Mouse (Mus musculus): Measurements from ENCODE around the gene Eea1.

Eea1 gene

GRCm38 (mm10) chr10:95949410-95949809 lies 9.0 kb downstream of the Eea1 start:
- no peak for DNase-seq (ENCODE audit: low spot score)

DNA sequence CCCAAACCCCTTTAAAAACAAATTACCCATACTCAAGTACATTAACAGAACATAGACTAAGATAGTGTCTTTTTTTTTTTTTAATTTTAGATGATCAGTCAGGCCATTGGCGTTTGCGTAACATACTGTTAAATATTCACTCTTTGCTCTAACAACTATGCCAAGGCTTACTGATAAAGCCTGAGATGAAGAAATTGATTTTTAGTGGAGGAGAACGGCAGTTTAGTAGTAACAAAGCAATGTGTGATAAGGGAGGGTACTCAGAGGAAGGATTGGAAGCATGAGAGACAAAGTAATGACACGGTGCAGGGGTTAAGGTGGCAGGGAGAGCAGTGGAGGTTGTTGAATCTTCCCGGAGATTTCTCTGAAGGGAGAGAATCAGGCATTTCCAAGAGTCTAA lies 9.7 kb downstream of the Eea1 start:
- no peak for DNase-seq (ENCODE audit: low spot score)

- no peak for DNase-seq (ENCODE audit: low spot score)
Observed at GRCm38 (mm10) chr10:95950797-95951196, 10.3 kb downstream of the Eea1 start.

- DNase-seq (ENCODE audit: low spot score) = no peak
Observed at GRCm38 (mm10) chr10:95951346-95951745, 10.9 kb downstream of the Eea1 start.

GRCm38 (mm10) chr10:95956629-95957028 lies 16.2 kb downstream of the Eea1 start:
- no peak for DNase-seq (ENCODE audit: low spot score)

- DNase-seq (ENCODE audit: low spot score) = no peak
Observed at GRCm38 (mm10) chr10:95957574-95957973, 17.1 kb downstream of the Eea1 start.

DNA sequence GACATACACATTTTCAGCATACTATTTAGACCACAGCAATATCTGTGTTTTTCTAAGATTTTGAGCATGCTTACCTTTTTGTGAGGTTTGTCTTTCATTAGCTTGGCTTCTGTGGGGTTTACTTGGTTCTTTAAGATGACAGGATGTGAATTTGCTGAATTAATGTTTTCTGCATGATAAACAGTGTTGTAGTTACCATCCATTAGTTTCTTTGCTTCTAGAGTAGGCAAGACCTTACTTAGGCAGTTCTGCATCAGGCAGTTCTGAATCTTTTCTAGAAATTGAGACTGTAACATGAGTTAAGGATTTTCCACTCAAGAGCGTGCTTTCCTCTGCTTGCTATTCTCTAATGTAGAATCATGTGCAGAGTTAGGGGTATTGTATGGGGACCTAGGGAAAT lies 24.2 kb downstream of the Eea1 start:
- no peak for DNase-seq (ENCODE audit: low spot score)

- no peak for DNase-seq (ENCODE audit: low spot score)
Observed at GRCm38 (mm10) chr10:95969694-95970093, 29.2 kb downstream of the Eea1 start.

GRCm38 (mm10) chr10:95970744-95971212 lies 30.3 kb downstream of the Eea1 start:
- DNase-seq (ENCODE audit: low spot score) = no peak

DNA sequence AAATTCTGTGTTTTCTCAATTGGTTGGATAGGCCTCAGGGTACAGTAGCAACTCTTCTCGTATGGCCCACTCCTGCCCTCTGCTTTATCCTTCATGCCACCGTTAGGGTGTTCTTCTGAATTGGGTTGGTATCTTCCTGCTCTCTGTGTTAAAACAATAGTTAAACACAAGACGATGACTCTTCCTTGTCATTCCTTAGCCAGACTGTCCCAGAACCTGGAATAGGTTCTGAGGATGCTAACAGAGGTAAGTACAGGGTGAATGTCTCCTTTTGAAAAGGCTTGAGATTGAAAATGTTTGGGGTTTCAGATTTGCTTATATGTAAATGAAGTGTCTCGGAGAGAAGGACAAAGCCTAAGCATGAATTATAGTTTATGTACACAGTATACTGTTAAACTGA lies 30.9 kb downstream of the Eea1 start:
- DNase-seq (ENCODE audit: low spot score) = no peak

GRCm38 (mm10) chr10:95971942-95972341 lies 31.5 kb downstream of the Eea1 start:
- no peak for DNase-seq (ENCODE audit: low spot score)

DNA sequence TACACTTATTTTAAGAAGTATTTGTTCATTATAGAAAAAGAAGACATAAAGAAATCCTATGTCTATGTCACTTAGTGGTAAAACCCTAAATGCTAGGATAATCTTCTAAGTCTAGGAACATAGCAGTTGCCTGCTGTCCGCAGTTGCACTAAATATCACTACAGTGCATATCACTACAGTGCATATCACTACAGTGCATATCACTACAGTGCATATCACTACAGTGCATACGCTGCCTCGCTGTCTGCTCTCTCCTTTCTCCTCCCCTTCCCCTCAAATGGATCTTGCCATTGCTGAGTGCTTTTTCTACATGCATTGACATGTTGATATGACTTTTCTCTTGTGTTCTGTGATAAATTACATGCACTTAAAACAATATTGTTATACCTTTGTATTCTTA lies 34.0 kb downstream of the Eea1 start:
- DNase-seq (ENCODE audit: low spot score) = no peak

DNA sequence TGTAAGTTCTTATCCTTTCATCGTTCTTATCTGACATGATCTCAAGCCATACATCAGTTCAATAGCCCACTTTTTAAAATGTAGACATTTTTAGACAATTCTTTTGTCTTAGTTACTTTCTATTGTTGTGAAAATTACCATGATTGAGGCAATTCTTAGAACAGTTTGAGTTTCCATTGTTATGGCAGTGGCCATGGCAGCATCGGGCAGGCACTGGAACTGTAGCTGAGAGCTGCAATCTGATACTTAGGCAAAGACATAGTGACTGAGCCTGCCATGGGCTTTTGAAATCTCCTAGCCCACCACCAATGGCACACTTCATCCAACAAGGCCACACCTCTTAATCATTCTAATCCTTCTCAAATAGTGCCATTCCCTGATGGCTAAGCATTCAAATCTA lies 36.3 kb downstream of the Eea1 start:
- no peak for DNase-seq (ENCODE audit: low spot score)

- DNase-seq (ENCODE audit: low spot score) = no peak
Observed at GRCm38 (mm10) chr10:95989731-95990130, 49.3 kb downstream of the Eea1 start.

DNA sequence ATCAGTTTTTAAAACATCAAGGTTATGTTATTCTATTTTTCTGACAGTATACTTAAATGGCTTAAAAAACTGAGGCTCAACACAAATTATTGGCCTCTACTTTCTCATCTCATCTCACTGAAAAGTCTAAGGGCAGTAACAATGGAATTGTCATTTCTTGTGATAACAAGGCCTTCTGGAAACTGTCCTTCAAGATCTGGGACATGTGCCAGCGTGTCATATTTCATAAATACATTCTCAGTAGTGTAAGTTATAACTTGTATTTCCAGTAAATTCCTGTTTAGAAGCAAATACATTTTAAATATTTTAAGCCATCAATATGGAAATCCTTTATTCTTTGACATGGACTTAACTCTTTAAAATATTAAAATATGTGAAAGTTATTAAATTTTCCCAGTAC lies 50.7 kb downstream of the Eea1 start:
- no peak for DNase-seq (ENCODE audit: low spot score)

DNA sequence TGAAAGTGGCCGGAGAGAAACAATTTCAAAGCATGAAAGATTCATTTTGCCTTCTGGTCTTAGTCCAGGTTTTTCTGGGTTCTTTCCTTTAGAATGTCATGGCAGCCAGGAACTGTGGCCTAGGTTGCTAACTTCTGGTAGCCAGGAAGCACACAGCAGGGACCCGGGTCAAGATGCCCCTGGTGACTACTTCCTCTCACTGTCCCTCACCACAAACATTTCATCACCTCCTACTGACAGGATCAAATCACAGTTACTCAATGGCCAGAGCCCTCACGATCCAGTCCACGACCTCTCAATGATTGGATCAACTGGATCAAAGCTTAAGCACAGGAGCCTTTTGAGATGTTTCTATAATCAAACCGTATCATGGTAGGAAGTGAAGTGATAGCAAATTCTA lies 60.5 kb downstream of the Eea1 start:
- DNase-seq (ENCODE audit: low spot score) = no peak

DNA sequence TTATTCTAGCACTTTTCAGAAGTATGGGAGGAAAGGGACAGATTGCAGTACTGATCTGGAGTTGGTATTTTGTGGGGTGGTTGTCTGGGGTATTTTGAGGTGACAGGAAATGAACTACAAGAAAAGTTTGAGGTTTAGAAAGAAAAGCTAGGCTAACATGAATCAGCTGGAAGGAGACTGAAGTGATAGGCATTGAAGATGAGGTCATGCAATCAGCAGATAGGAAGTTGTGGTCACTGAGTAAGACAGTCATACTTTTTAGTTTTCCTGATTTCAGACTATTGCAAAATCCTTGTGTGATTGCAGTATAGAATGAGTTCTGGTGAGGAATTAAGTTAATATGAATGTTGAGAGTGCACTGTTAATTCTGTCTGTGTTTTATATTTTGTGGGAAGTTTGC lies 75.3 kb downstream of the Eea1 start:
- DNase-seq (ENCODE audit: low spot score) = no peak

DNA sequence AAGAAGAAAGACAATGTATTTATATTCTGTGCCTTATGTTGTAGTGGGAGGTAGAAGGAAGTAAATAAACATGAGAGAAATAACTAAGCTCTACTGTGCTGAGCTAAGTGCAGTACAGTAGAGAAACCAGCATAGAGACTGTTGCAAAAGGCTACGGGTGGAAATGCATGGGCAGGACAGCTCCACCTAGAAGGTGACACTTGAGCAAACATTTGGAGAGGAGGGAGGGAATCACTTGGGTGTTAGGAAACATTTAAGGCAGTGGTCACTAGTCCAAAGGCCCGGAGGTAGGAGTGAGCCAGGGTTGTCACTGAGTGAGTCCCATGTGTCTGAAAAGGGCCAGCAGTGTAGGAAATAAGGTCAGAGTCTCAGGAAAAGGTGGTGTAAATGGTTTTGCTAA lies 77.0 kb downstream of the Eea1 start:
- no peak for DNase-seq (ENCODE audit: low spot score)

- peak; percentile 27 for DNase-seq (ENCODE audit: low spot score)
Observed at GRCm38 (mm10) chr10:96033356-96033984, 93.0 kb downstream of the Eea1 start.

DNA sequence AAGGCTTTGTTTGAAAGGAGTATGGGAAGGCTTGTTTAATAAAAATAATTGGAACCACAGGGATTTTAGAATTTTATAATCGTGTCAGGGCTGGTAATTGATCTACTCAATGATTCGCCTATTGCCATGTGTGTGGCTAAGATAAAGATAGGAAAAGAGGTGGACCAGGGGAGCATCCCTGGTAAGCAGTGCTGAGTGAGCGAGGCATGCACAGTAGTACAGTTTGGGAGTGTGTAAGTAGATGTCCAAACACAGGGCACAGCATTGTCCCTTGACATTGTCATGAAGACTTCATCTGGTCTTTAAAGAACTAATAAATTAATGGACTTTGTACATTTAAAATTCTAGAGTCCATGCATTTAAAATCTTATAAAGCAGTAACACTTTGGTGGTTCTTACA lies 93.7 kb downstream of the Eea1 start:
- DNase-seq (ENCODE audit: low spot score) = no peak

DNA sequence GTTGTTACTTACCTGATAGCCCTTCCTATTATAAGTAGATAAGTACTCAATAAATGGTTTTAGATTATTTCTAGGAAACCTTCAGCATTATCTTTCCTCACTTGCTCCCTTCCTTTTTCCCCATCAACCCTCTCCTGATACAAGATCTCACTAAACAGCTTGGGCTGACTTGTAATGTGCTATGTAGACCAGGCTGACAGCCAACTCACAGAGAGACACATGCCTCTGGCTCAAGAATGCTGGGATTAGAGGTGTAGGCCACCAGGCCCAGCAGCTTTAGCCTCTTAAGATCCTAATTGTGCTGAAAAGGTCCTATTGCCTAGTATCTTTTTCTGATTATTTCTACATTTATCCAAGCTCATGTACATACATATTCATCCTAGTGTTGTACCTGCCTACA lies 95.5 kb downstream of the Eea1 start:
- DNase-seq (ENCODE audit: low spot score) = no peak

DNA sequence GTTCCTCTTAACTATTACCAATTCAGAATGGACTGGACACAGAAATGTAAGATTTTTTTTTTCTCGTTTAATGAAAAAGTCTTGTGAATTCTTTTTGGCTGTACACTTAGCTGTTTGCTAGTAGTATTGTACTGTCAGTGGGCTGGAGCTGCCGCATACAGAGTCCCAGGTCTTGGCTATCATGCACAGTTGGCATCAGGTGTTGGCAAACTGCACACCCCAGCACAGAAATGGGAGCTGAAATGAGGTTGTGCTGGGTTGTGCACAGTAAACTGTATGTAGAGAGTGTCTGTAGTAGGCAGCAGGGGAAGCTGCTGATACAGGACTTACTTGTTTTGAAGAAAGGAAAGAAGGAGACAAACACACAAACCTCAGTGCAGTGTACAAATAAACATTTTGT lies 103.8 kb downstream of the Eea1 start:
- no peak for DNase-seq (ENCODE audit: low spot score)

DNA sequence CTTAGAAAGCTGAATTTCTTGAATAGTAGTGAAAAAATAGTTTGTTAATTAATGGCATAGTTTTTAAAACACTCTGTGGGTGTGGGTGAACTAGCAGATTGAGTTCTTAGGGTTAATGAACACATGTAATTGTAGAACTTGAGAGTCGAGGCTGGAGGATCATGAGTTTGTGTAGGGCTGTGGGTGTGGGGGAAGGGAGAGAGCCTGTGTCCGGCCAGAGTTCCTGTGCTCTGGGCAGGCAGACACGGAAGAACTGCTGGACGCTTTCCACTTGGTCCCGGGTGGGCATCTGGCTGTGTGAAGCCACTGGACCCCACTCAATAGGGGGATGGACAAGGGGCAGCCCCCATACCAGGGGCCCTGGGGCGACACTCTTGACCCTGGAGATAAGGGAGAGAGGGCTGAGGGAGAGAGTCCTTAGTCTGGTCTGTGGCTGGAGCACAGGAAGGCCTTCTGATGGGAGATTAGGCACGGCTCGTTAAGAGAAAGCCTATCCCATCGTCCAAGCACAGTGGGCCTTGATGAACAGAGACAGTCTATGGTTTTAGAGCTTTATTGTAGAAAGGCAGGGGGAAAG lies 107.6 kb downstream of the Eea1 start:
- peak; percentile 22 for DNase-seq (ENCODE audit: low spot score)

DNA sequence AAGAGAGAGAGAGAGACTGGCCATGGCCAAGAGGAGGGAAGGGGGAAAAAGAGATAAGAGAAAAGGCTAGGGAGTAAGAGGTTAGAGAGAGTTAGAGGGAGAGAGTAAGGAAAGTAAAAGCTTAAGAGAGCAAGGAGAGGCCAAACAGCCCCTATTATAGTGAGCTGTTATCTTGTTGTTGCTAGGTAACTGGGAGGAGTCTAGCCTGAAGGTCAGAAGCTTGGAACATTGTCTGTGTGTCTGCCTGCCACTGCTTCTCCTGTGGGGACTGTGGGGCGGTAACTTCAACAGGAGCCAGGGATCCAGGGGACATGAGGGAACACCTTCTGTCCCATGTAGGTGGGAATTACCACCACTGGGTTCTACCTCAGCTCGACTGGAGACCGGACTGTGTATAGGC lies 108.1 kb downstream of the Eea1 start:
- peak; percentile 7 for DNase-seq (ENCODE audit: low spot score)
